Mouse (Mus musculus) midbrain, postnatal 0 days (tissue): ENCODE results near the gene Rbfox1. TPM values are rescaled to one million over a fixed set of nuclear protein-coding genes. Genes with fewer than 3 reads are reported as not detected.

Experiments used
- ATAC-seq: fragments of 200-750 bp; cut with Nextera tagmentation; 2 replicates; pipeline ENCODE4 v1.8.0; 2017; ENCODE audit warnings: moderate number of reproducible peaks, mild to moderate bottlenecking, moderate TSS enrichment, moderate library complexity; ENCODE audit not compliant: low FRiP score
- DNase-seq: peaks from one replicate; pipeline ENCODE4 v3.0.0-alpha.2; 2015; ENCODE audit warnings: low spot score
- H3K27ac ChIP-seq: fragments of 300-500 bp; sonication (generic); 2 replicates; pipeline ENCODE4 v1.5.1; 2014; ENCODE audit warnings: low read depth, mild to moderate bottlenecking, low read length, mixed read lengths
- H3K27me3 ChIP-seq: fragments of 300-500 bp; sonication (generic); 2 replicates; pipeline ENCODE4 v1.6.1; 2014; ENCODE audit warnings: low read length, control low read depth, mixed read lengths; ENCODE audit not compliant: insufficient read depth
- H3K36me3 ChIP-seq: fragments of 300-500 bp; sonication (generic); 2 replicates; pipeline ENCODE4 v1.6.1; 2014; ENCODE audit warnings: low read length, control low read depth, mixed read lengths; ENCODE audit not compliant: insufficient read depth
- H3K4me1 ChIP-seq: fragments of 300-500 bp; sonication (generic); 2 replicates; pipeline ENCODE4 v1.6.1; 2014; ENCODE audit warnings: mild to moderate bottlenecking, control low read depth, antibody characterized with exemption, low read length, mixed read lengths; ENCODE audit not compliant: insufficient read depth
- H3K4me2 ChIP-seq: fragments of 300-500 bp; sonication (generic); 2 replicates; pipeline ENCODE4 v1.6.1; 2014; ENCODE audit warnings: low read depth, mild to moderate bottlenecking, low read length, mixed read lengths; ENCODE audit not compliant: poor library complexity, severe bottlenecking
- H3K4me3 ChIP-seq: fragments of 300-500 bp; sonication (generic); 2 replicates; pipeline ENCODE4 v1.5.1; 2014; ENCODE audit warnings: low read depth, mild to moderate bottlenecking, low read length, moderate library complexity
- H3K9ac ChIP-seq: fragments of 300-500 bp; sonication (generic); replicated peaks from 2 replicates; pipeline ENCODE4 v1.6.1; 2014; ENCODE audit warnings: mild to moderate bottlenecking, low read length, moderate library complexity, mixed read lengths; ENCODE audit not compliant: poor library complexity, severe bottlenecking
- H3K9me3 ChIP-seq: fragments of 300-500 bp; sonication (generic); 2 replicates; pipeline ENCODE4 v1.6.1; 2016; ENCODE audit warnings: low read length, control low read depth
- CTCF ChIP-seq: IDR thresholded peaks from 2 replicates; pipeline ENCODE4 v1.5.1; 2016; ENCODE audit warnings: antibody characterized with exemption, mild to moderate bottlenecking
- WGBS: fragments of 180-500 bp; shearing (Covaris S2); extraction: QIAGEN DNeasy Blood & Tissue Kit; methylation state at CpG from one replicate; pipeline ENCODE4 v1.1.7; 2014; 5-methylcytosine and 5-hydroxymethylcytosine counted together
- polyA plus RNA-seq: library from polyadenylated mRNA; unstranded; fragments of >200 nt; fragmentation: Nextera tagmentation; extraction: Ambion mirVana; gene quantifications from 2 replicates; pipeline ENCODE4 v1.2.1, GENCODE M21; 2015
- total RNA-seq: library from RNA; depleted of rRNA; stranded (reverse); fragments of >200 nt; gene quantifications from 2 replicates; pipeline ENCODE4 v1.2.3, GENCODE M21; 2014

Gene Rbfox1
- total and polyA plus RNA-seq, 2 experiments from 2014 or later: 142 to 242 TPM

- ATAC-seq (no peak), DNase-seq (no peak)
- H3K9me3 ChIP-seq: no peaks in the 10 kb centered on the region
- H3K4me2 ChIP-seq: no peak overlapping the region
- no peaks in the 10 kb centered on the region for H3K36me3 ChIP-seq
- TF ChIP-seq CTCF: no peak
- H3K4me3 ChIP-seq: no peak overlapping the region
- no peaks in the 10 kb centered on the region for H3K4me1 ChIP-seq
- no peak overlapping the region for H3K9ac ChIP-seq
- 93% methylated on average over 3 of the region's 3 CpGs for WGBS
- H3K27ac ChIP-seq: no peak overlapping the region
- no peaks in the 10 kb centered on the region for H3K27me3 ChIP-seq
Observed at GRCm38 (mm10) chr16:6091326-6092123, 206.4 kb downstream of the Rbfox1 start.

- no peak overlapping the region for H3K4me3 ChIP-seq
- no peak overlapping the region for H3K4me2 ChIP-seq
- H3K9ac ChIP-seq: no peak overlapping the region
- no peaks in the 10 kb centered on the region for H3K27me3 ChIP-seq
- no peaks in the 10 kb centered on the region for H3K36me3 ChIP-seq
- DNase-seq: no peak
- TF ChIP-seq CTCF: no peak
- no peak for ATAC-seq
- 85% methylated on average over 2 of the region's 2 CpGs for WGBS
- no peaks in the 10 kb centered on the region for H3K9me3 ChIP-seq
- no peak overlapping the region for H3K27ac ChIP-seq
- 0 out of 2 replicates have a peak, but pooled peaks cover 3% of the 10 kb centered on the region for H3K4me1 ChIP-seq
Observed at GRCm38 (mm10) chr16:6095604-6096372, 210.6 kb downstream of the Rbfox1 start.

GRCm38 (mm10) chr16:6097244-6098040, 212.3 kb downstream of the Rbfox1 start:
- Histone ChIP-seq H3K27ac (no peak overlapping the region), H3K4me2 (no peak overlapping the region), H3K9me3 (no peaks in the 10 kb centered on the region), H3K36me3 (no peaks in the 10 kb centered on the region), H3K27me3 (no peaks in the 10 kb centered on the region), H3K4me1 (0 out of 2 replicates have a peak, but pooled peaks cover 3% of the 10 kb centered on the region), H3K9ac (no peak overlapping the region), H3K4me3 (no peak overlapping the region)
- no peak for TF ChIP-seq CTCF
- 20% methylated on average over 7 of the region's 7 CpGs for WGBS
- no peak for DNase-seq
- no peak for ATAC-seq

GRCm38 (mm10) chr16:6098116-6098515, 213.0 kb downstream of the Rbfox1 start:
- no peak for TF ChIP-seq CTCF
- H3K4me1 ChIP-seq: 0 out of 2 replicates have a peak, but pooled peaks cover 3% of the 10 kb centered on the region
- no peak overlapping the region for H3K4me2 ChIP-seq
- no peak overlapping the region for H3K9ac ChIP-seq
- no peak overlapping the region for H3K4me3 ChIP-seq
- H3K9me3 ChIP-seq: no peaks in the 10 kb centered on the region
- H3K36me3 ChIP-seq: no peaks in the 10 kb centered on the region
- no peak overlapping the region for H3K27ac ChIP-seq
- 80% methylated on average over 3 of the region's 3 CpGs for WGBS
- no peak for DNase-seq
- ATAC-seq: no peak
- no peaks in the 10 kb centered on the region for H3K27me3 ChIP-seq

- H3K4me2 ChIP-seq: no peak overlapping the region
- H3K4me3 ChIP-seq: no peak overlapping the region
- 0 out of 2 replicates have a peak, but pooled peaks cover 3% of the 10 kb centered on the region for H3K4me1 ChIP-seq
- WGBS: 52% methylated on average over 2 of the region's 2 CpGs
- TF ChIP-seq CTCF: no peak
- no peaks in the 10 kb centered on the region for H3K9me3 ChIP-seq
- DNase-seq (no peak), ATAC-seq (no peak)
- H3K27ac ChIP-seq: no peak overlapping the region
- H3K36me3 ChIP-seq: no peaks in the 10 kb centered on the region
- no peak overlapping the region for H3K9ac ChIP-seq
- no peaks in the 10 kb centered on the region for H3K27me3 ChIP-seq
Observed at GRCm38 (mm10) chr16:6099598-6099997, 214.4 kb downstream of the Rbfox1 start.
